ENCODE assay signal across 16 mouse cellular contexts in genomic region chr13:23659636-23660366, GRCm38 (mm10). TPM values are rescaled to one million over a fixed set of nuclear protein-coding genes. Genes with fewer than 3 reads are reported as not detected.
"Had no signal": no experiment of that assay in that cellular context is flagged by ENCODE, and none has a peak within 500 bp of the region (broad histone marks: within the 10 kb centered on the region; RNA-seq: fewer than 3 reads in every experiment).

No protein-coding gene starts in this region.

- DNase-seq: kidney, adult 2 months; kidney, postnatal 36 days; left cerebral cortex, postnatal 4 days; lung, embryonic 14.5 days; lung, postnatal 14 days; thymus, adult 18-20 months; thymus, postnatal 14 days had no signal

- H3K4me1 ChIP-seq: kidney, embryonic 15.5 days; limb, embryonic 15.5 days; liver, embryonic 12.5 days; midbrain, embryonic 12.5 days had no signal

- H3K4me3 ChIP-seq: kidney, embryonic 15.5 days; layer of hippocampus, adult 2 months; limb, embryonic 15.5 days; liver, embryonic 12.5 days; midbrain, embryonic 12.5 days had no signal

- H3K9me3 ChIP-seq: kidney, embryonic 15.5 days; limb, embryonic 15.5 days; liver, embryonic 12.5 days; midbrain, embryonic 12.5 days had no signal

- H3K27me3 ChIP-seq: kidney, embryonic 15.5 days; limb, embryonic 15.5 days; midbrain, embryonic 12.5 days had no signal

- H3K4me2 ChIP-seq: kidney, embryonic 15.5 days; limb, embryonic 15.5 days; liver, embryonic 12.5 days; lung, embryonic 14.5 days; midbrain, embryonic 12.5 days had no signal

- ATAC-seq: liver, embryonic 12.5 days had no signal

- H3K27ac ChIP-seq: kidney, embryonic 15.5 days; layer of hippocampus, adult 2 months; limb, embryonic 15.5 days; liver, embryonic 12.5 days; midbrain, embryonic 12.5 days had no signal

- H3K36me3 ChIP-seq: kidney, embryonic 15.5 days; limb, embryonic 15.5 days; liver, embryonic 12.5 days; midbrain, embryonic 12.5 days had no signal

- H3K9ac ChIP-seq: kidney, embryonic 15.5 days; limb, embryonic 15.5 days; liver, embryonic 12.5 days; lung, embryonic 14.5 days; midbrain, embryonic 12.5 days had no signal

RNA-seq across cellular contexts. Expression of gene Hist1h1t, which starts 35.8 kb away (rescaled TPM):
- total RNA-seq: layer of hippocampus, adult 2 months; layer of hippocampus, postnatal 10 days; left cerebral cortex, postnatal 4 days had no signal
- polyA plus RNA-seq: kidney, adult 2 months; kidney, embryonic 15.5 days; limb, embryonic 15.5 days; liver, embryonic 12.5 days; liver, embryonic 16.5 days; lung, embryonic 14.5 days; midbrain, embryonic 12.5 days; midbrain, postnatal 0 days; neural tube, embryonic 11.5 days had no signal
